Mouse (Mus musculus) megakaryocyte, embryonic 14.5 days (primary cell): Measurements from ENCODE around the gene Maneal. TPM values are rescaled to one million over a fixed set of nuclear protein-coding genes. Genes with fewer than 3 reads are reported as not detected.

ENCODE experiments used
- H3K27me3 ChIP-seq: replicated peaks from 2 replicates; pipeline ENCODE3; 2012; ENCODE audit warnings: inconsistent platforms
- H3K36me3 ChIP-seq: replicated peaks from 2 replicates; pipeline ENCODE3; 2012; ENCODE audit warnings: low read length, inconsistent platforms, mixed read lengths
- H3K4me1 ChIP-seq: 2 replicates; pipeline ENCODE4 v1.6.1; 2012; ENCODE audit warnings: inconsistent platforms
- H3K4me3 ChIP-seq: replicated peaks from 2 replicates; pipeline ENCODE3; 2012; ENCODE audit warnings: moderate library complexity, mild to moderate bottlenecking, inconsistent platforms
- H3K9me3 ChIP-seq: 2 replicates; pipeline ENCODE4 v1.6.1; 2012; ENCODE audit warnings: inconsistent platforms
- FLI1 ChIP-seq: IDR thresholded peaks from 2 replicates; pipeline ENCODE4 v1.6.1; 2012; ENCODE audit warnings: low read length, inconsistent platforms, mixed read lengths
- GATA1 ChIP-seq: IDR thresholded peaks from 3 replicates; pipeline ENCODE4 v1.6.1; 2012; ENCODE audit warnings: mixed read lengths, low read length, inconsistent platforms, borderline replicate concordance
- polyA plus RNA-seq: library from polyadenylated mRNA; stranded (reverse); fragments of >175 nt; gene quantifications from 2 replicates; pipeline ENCODE4 v1.2.3, GENCODE M21; 2012; ENCODE audit warnings: low replicate concordance; ENCODE audit not compliant: insufficient read depth

The Maneal gene
- not detected in 2 replicates for polyA plus RNA-seq

DNA sequence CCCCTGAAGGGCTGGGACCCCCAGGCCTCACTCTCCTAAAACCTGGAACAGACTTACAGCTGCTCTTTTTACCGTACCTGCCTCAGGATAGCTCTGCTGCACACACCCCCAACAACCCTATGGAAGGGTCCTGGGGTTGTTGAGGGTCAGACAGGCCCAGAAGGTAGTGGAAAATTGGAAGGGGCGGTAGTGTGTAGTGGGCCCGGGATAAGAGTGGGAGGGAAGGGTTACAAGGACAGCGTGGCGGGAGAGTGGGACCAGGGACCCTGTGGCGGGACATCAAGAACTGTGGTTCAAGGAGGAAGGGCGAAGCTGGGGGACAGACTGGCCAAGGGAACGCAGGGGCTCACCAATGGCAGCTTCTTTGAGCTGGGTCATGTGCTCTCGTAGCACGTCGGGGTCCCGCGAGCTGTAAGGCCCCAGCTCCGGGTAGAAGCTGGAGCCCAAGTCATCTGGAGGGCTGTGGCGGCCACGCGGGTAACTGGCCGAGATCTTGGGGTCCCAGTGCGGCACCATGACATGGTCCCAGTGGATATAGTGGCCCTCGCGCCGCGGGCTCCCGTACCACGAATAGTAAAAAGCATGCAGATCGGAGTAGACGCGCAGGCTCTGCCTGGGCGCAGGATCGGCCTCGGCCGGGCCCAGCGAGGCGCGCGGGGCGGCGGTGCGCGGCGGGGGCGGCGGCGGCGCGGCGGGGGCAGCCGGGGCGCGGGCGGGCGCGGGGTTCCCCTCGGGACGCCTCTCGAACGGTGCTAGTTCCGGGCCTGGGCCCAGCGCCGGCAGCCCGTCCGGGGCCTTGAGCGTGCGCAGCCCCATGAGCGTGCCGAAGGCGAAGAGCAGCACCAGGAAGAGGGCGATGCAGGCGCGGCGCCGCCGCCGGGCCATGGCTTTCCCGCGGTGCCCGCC lies at the start of gene Maneal:
Gene Maneal (minus strand): TSS at position 889 of the 906 bp plus-strand sequence.
- Histone ChIP-seq H3K9me3 (peaks cover 17% of the 10 kb centered on the region), H3K27me3 (peaks cover 50% of the 10 kb centered on the region), H3K36me3 (peaks cover 9% of the 10 kb centered on the region), H3K4me1 (peaks cover 12% of the 10 kb centered on the region), H3K4me3 (peak within 1 kb of the TSS; percentile 73)
- TF ChIP-seq GATA1, result no peak
- no peak for TF ChIP-seq FLI1

DNA sequence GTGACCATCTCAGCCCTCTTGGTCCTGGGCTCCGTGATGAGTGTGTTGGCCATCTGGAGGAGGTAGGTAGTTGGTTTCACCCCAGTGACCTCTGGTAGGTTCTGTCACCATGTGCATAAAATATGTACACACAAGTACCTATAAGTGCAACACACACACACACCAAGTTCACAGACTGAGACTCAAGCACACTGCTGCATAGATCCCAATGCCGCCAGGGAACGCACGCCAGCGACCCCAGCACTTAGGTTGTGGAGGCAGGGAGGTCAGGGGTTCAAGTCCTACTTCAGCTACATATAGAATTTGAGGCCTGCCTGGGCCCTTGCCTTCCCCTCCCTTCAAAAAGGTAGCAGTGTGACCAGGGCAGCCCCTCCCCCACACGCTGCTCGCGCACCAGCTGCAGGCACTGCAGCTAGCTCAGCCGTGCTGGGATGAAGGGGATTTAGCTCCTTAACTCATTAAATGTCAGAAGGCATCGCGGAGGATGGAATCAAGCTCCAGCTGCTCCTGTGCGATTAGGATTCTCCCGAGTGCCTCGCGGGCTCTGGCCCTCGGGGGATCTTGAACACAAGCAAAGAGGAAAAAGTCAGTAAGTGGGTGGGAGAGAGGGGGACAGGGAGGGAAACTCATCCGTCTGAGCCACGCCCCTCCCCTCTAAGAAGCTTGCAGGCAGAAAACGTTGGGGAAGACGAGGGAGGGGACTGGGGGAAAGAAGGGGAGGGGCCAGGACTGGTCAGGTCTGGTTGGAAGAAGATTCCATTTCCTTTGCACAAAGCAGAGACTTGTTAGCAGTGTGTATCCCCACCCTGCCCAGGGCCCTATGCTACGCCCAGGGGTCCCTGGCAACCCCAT lies 44.2 kb upstream of the Maneal start:
- TF ChIP-seq FLI1, result no peak
- TF ChIP-seq GATA1, result no peak
- H3K9me3 ChIP-seq, result peaks cover 19% of the 10 kb centered on the region
- H3K4me3 ChIP-seq, result peak overlapping the region; percentile 56
- H3K27me3 ChIP-seq, result peaks cover 64% of the 10 kb centered on the region
- H3K36me3 ChIP-seq, result no peaks in the 10 kb centered on the region
- peaks cover 22% of the 10 kb centered on the region for H3K4me1 ChIP-seq

DNA sequence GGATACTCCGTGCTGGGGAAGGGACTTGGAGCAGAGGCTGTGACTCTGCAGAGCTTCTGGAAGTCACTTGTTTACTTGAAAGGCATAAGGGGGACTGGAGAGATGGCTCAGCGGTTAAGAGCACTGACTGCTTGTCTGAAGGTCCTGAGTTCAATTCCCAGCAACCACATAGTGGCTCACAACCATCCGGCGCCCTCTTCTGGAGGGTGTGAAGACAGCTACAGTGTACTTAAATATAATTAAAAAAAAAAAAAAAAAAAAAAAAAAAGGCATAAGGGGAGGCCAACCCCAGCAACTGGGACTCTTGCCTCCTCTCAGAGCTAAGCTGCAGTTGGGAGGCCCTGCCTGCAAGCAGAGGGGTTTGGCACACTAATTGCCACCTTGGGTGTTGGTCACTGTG lies 43.4 kb upstream of the Maneal start:
- Histone ChIP-seq H3K36me3 (no peaks in the 10 kb centered on the region), H3K4me1 (peaks cover 22% of the 10 kb centered on the region), H3K4me3 (no peak overlapping the region), H3K27me3 (peaks cover 66% of the 10 kb centered on the region), H3K9me3 (peaks cover 13% of the 10 kb centered on the region)
- TF ChIP-seq FLI1, result no peak

DNA sequence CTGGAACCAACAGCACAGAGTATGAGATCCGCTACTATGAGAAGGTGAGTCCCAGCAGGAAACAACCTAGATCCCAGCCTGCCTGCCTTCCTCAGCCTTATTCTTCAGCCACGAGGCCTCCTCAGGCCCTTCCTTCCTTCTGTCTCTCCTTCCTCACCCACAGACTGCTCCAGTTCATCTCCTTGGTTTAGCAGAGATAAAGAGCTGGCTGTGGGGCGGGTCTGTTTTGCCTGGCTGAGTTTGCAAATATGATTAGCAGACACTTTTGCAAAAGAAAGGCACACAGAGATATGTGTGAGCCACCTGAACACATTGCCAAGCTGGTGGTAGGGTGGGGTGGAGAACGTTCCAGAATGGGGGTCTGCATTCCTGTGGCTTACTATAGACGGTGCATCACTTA lies 37.9 kb upstream of the Maneal start:
- H3K9me3 ChIP-seq, result no peaks in the 10 kb centered on the region
- peaks cover 18% of the 10 kb centered on the region for H3K4me1 ChIP-seq
- H3K4me3 ChIP-seq, result no peak overlapping the region
- H3K27me3 ChIP-seq, result peaks cover 79% of the 10 kb centered on the region
- H3K36me3 ChIP-seq, result no peaks in the 10 kb centered on the region
- no peak for TF ChIP-seq FLI1
- TF ChIP-seq GATA1, result no peak

DNA sequence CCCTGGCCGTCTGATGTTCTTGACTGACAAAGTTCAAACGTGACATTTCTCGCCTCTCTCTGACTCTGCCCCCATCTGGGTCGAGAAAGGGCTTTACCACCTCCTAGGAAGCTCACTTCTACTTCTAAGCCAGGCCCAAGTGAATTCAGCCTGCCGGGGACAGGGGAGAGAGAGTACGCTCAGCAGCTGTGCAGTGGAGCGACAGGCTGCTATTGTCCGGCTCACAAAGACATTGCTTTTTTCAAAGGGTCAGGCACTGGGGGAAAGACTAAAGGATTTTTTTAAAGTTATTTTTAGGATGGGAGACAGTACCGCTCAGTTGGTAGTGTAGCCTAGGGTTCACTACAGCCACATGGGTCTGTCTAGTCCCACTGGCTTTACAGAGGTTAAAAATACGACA lies 36.5 kb upstream of the Maneal start:
- TF ChIP-seq GATA1 (no peak), FLI1 (no peak)
- no peak overlapping the region for H3K4me3 ChIP-seq
- H3K27me3 ChIP-seq, result peaks cover 85% of the 10 kb centered on the region
- H3K9me3 ChIP-seq, result no peaks in the 10 kb centered on the region
- no peaks in the 10 kb centered on the region for H3K36me3 ChIP-seq
- H3K4me1 ChIP-seq, result peaks cover 20% of the 10 kb centered on the region

DNA sequence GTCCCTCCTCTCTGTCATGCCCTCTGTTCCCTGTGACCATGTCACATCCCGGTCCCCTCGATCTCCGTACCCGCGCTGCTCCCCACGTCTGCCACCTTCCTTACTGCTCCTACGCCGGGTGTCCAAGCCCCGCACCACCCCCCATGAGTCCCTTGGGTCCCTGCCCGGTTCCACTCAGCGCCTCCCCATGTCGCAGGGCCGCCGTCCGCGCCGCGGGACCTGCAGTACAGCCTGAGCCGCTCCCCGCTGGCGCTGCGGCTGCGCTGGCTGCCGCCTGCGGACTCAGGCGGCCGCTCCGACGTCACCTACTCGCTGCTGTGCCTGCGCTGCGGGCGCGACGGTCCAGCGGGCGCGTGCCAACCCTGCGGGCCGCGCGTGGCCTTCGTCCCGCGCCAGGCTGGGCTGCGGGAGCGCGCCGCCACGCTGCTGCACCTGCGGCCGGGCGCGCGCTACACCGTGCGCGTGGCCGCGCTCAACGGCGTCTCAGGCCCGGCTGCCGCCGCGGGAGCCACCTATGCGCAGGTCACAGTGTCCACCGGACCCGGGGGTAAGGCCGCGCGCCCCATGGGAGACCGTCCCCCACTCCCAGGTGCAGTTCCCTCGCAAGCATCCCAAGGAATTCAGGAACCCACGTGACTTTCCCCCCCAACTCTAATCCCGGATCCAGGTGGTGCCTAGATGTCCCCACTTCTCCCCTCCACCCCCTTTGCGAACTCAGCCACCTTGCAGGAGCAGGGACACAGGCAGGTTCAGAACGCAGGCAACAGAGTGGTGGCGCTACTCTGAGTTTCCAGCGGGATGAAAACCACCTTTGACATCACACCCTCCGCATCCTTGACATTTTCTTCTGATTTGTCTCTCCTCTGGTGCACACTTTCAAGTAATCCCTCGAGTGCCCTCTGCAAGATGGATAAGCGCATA lies 32.8 kb upstream of the Maneal start:
- Histone ChIP-seq H3K4me1 (peaks cover 16% of the 10 kb centered on the region), H3K36me3 (no peaks in the 10 kb centered on the region), H3K27me3 (peaks cover 86% of the 10 kb centered on the region), H3K9me3 (no peaks in the 10 kb centered on the region), H3K4me3 (peak overlapping the region; percentile 79)
- TF ChIP-seq FLI1, result no peak
- TF ChIP-seq GATA1, result no peak

GRCm38 (mm10) chr4:124893769-124894168 lies 31.8 kb upstream of the Maneal start:
- Histone ChIP-seq H3K36me3 (no peaks in the 10 kb centered on the region), H3K9me3 (no peaks in the 10 kb centered on the region), H3K27me3 (peaks cover 83% of the 10 kb centered on the region), H3K4me3 (no peak overlapping the region), H3K4me1 (peaks cover 13% of the 10 kb centered on the region)
- TF ChIP-seq FLI1 (no peak), GATA1 (no peak)

DNA sequence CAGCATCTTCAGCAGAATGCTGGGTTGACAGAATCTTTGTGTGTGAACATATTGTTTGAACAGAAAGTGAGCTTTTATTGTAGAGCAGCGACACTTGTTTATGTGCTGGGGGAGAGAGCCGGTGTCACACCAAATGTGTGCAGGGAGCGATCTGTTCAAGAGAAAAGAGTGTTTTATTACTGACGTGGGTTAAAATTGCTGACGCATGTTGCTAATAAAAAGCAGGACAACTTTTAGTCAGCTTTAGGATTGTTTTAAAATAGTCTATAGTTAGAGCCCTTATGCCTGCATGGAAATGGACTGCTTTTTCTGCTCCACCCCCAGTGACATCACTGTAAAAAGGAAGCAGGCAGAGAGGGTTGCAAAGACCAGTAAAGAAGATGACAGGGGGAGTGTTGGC lies 28.9 kb upstream of the Maneal start:
- Histone ChIP-seq H3K36me3 (no peaks in the 10 kb centered on the region), H3K4me1 (peaks cover 13% of the 10 kb centered on the region), H3K9me3 (peaks cover 2% of the 10 kb centered on the region; the same call in 1 of the 2 replicates), H3K27me3 (peaks cover 84% of the 10 kb centered on the region), H3K4me3 (no peak overlapping the region)
- TF ChIP-seq FLI1 (no peak), GATA1 (no peak)

- Histone ChIP-seq H3K4me1 (peaks cover 9% of the 10 kb centered on the region), H3K36me3 (no peaks in the 10 kb centered on the region), H3K27me3 (peaks cover 82% of the 10 kb centered on the region), H3K4me3 (no peak overlapping the region), H3K9me3 (peaks cover 4% of the 10 kb centered on the region; the same call in 1 of the 2 replicates)
- no peak for TF ChIP-seq GATA1
- TF ChIP-seq FLI1, result no peak
Observed at GRCm38 (mm10) chr4:124889935-124890334, 28.0 kb upstream of the Maneal start.
